Mouse (Mus musculus) heart, embryonic 15.5 days (tissue): ENCODE measurements around the gene Arap1. TPM values are rescaled to one million over a fixed set of nuclear protein-coding genes. Genes with fewer than 3 reads are reported as not detected.

Experiments
- ATAC-seq: fragments of 200-750 bp; cut with Nextera tagmentation; replicated peaks from 2 replicates; pipeline ENCODE4 v1.8.0; 2017; ENCODE audit warnings: low read depth, moderate TSS enrichment; ENCODE audit not compliant: insufficient number of reproducible peaks, insufficient read depth, low FRiP score
- H3K27ac ChIP-seq: fragments of 300-500 bp; sonication (generic); 2 replicates; pipeline ENCODE4 v1.5.1; 2015; ENCODE audit warnings: mild to moderate bottlenecking, inconsistent platforms
- H3K27me3 ChIP-seq: fragments of 300-500 bp; sonication (generic); 2 replicates; pipeline ENCODE4 v1.6.1; 2015; ENCODE audit warnings: inconsistent platforms
- H3K36me3 ChIP-seq: fragments of 300-500 bp; sonication (generic); 2 replicates; pipeline ENCODE4 v1.6.1; 2015; ENCODE audit warnings: mild to moderate bottlenecking, inconsistent platforms
- H3K4me1 ChIP-seq: fragments of 300-500 bp; sonication (generic); replicated peaks from 2 replicates; pipeline ENCODE4 v1.6.1; 2015; ENCODE audit warnings: inconsistent platforms
- H3K4me2 ChIP-seq: fragments of 300-500 bp; sonication (generic); 2 replicates; pipeline ENCODE4 v1.6.1; 2015; ENCODE audit warnings: inconsistent platforms, mild to moderate bottlenecking, moderate library complexity
- H3K4me3 ChIP-seq: fragments of 300-500 bp; sonication (generic); 2 replicates; pipeline ENCODE4 v1.5.1; 2015; ENCODE audit warnings: mild to moderate bottlenecking, inconsistent platforms
- H3K9ac ChIP-seq: fragments of 300-500 bp; sonication (generic); 2 replicates; pipeline ENCODE4 v1.6.1; 2015; ENCODE audit warnings: mild to moderate bottlenecking, inconsistent platforms
- H3K9me3 ChIP-seq: fragments of 300-500 bp; sonication (generic); replicated peaks from 2 replicates; pipeline ENCODE4 v1.6.1; 2016; ENCODE audit warnings: inconsistent platforms
- WGBS: fragments of 180-500 bp; shearing (Covaris S2); methylation state at CpG from one replicate; pipeline ENCODE4 v1.1.7; 2015; ENCODE audit warnings: mixed read lengths; 5-methylcytosine and 5-hydroxymethylcytosine counted together
- polyA plus RNA-seq: library from polyadenylated mRNA; unstranded; fragments of >200 nt; fragmentation: Nextera tagmentation; extraction: Ambion mirVana; gene quantifications from 2 replicates; pipeline ENCODE4 v1.2.1, GENCODE M21; 2015

Arap1 gene
- polyA plus RNA-seq, 1 experiment from 2014 or later = 23.5 TPM

- no peak overlapping the region for H3K4me2 ChIP-seq
- H3K27me3 ChIP-seq = peaks cover 11% of the 10 kb centered on the region
- H3K36me3 ChIP-seq = no peaks in the 10 kb centered on the region
- no peak for ATAC-seq
- no peaks in the 10 kb centered on the region for H3K9me3 ChIP-seq
- H3K9ac ChIP-seq = no peak overlapping the region
- no peak overlapping the region for H3K27ac ChIP-seq
- 72% methylated on average over 11 of the region's 11 CpGs for WGBS
- peaks cover 88% of the 10 kb centered on the region for H3K4me1 ChIP-seq
- no peak overlapping the region for H3K4me3 ChIP-seq
Measured at GRCm38 (mm10) chr7:101461571-101461970, 113.7 kb downstream of the Arap1 start.

Other genes with a start within 250 kb of the Arap1 start
- 28.1 and 30.5 TPM in 2 replicates for gene Atg16l2, start 45.8 kb upstream of the Arap1 start, polyA plus RNA-seq
- gene Stard10, start 31.0 kb upstream of the Arap1 start, polyA plus RNA-seq = 25.0 and 32.9 TPM in 2 replicates
- gene Gm45837, start 62.8 kb downstream of the Arap1 start, polyA plus RNA-seq = not detected in 2 replicates
- 16.3 and 21.9 TPM in 2 replicates for gene Pde2a, start 73.6 kb downstream of the Arap1 start, polyA plus RNA-seq
- gene Art2b, start 237.5 kb downstream of the Arap1 start, polyA plus RNA-seq = 0.15 TPM in 1 of 2 replicates, not detected in the other